Mouse (Mus musculus) embryonic fibroblast, embryonic 13.5 days (primary cell): ENCODE results near the gene Serping1.

Experiments
- CTCF ChIP-seq: IDR thresholded peaks from 2 replicates; pipeline ENCODE4 v1.5.1; 2011; ENCODE audit warnings: mild to moderate bottlenecking, control low read depth, low read length, moderate library complexity, borderline replicate concordance; ENCODE audit not compliant: insufficient read depth
- POLR2A ChIP-seq: IDR thresholded peaks from 2 replicates; pipeline ENCODE4 v1.6.1; 2011; ENCODE audit warnings: low read depth, mild to moderate bottlenecking, control low read depth, low read length, moderate library complexity

- TF ChIP-seq CTCF: no peak
- TF ChIP-seq POLR2A: no peak
Observed at GRCm38 (mm10) chr2:84806546-84806945, 31.3 kb upstream of the Serping1 start.
